Mouse (Mus musculus): ENCODE data around the gene Auts2.

GRCm38 (mm10) chr5:131886636-131887035 is 656.5 kb downstream of the Auts2 start:
- TF ChIP-seq CTCF (IDR thresholded peaks at IDR 0.05) (no peak), EP300 (IDR thresholded peaks at IDR 0.05) (no peak)

Data from lung, postnatal 0 days (tissue).